Mouse (Mus musculus): ENCODE results near the gene Zbtb45. TPM values are rescaled to one million over a fixed set of nuclear protein-coding genes. Genes with fewer than 3 reads are reported as not detected.

Zbtb45 gene
- polyA plus RNA-seq (2015; fragmentation: Nextera tagmentation; extraction: Ambion mirVana), result 17.4 and 17.5 TPM in 2 replicates

DNA sequence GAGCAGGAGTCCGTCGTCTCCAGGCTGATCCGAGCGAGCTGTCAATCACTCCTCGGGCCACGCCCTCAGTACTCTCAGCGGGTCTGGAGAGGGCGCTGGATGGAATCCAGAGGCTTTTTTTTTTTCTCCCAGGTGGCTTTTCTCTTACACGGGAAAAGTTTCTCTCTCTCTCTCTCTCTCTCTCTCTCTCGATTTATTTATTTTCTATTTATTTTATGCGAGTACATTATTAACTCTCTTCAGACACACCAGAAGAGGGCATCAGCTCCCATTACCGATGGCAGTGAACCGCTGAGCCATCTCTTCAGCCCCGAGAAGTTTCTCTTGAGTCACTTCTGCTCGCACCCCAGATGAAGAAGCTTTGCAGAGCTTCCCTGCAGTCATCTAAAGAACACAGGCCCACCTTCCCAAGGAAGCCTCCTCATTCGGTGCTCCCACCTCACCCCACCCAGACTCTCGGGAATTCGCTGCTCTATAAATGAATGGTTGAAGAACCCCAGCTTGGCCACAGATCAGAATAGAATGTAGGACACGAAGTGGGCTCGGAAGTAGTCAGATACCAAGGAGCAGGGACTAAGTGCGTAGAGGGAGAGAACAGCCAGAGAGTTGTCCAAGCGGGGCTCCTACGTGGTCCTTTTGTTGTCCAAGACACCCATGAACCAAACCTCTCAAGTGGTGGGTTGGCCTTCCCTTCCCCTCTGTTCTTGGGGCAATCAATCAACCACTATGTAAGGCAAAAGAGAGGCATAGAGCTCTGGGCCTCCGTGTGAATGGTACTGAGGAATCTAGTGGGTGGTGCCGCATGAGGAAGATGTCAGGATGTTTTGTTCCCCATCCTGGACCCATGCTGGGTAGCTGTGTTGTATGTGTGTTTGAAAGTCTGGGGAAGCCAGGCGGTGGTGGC, at the start of gene Zbtb45:
TSS of gene Zbtb45 (minus strand) at position 30 of the 904 bp plus-strand sequence.
- WGBS, result 15% methylated on average over 26 of the region's 26 CpGs
- H3K9ac ChIP-seq (ENCODE audit: low read depth, low read length), result peak within 1 kb of the TSS; percentile 82
- H3K36me3 ChIP-seq (ENCODE audit: insufficient read depth, low read length), result peaks cover 15% of the 10 kb centered on the region; the same call in 1 of the 2 replicates
- peak within 1 kb of the TSS; percentile 79 for H3K4me2 ChIP-seq (ENCODE audit: low read length)
- H3K9me3 ChIP-seq (replicated peaks; ENCODE audit: low read length), result no peaks in the 10 kb centered on the region
- H3K27ac ChIP-seq, result peak within 1 kb of the TSS; percentile 93
- DNase-seq (ENCODE audit: low spot score) (peak; percentile 29), ATAC-seq (replicated peaks; ENCODE audit: low FRiP score, low read depth) (no peak)
- no peaks in the 10 kb centered on the region for H3K27me3 ChIP-seq (ENCODE audit: insufficient read depth, low read length)
- peak within 1 kb of the TSS; percentile 67 for H3K4me3 ChIP-seq (replicated peaks; ENCODE audit: low read depth, low read length)
- peaks cover 11% of the 10 kb centered on the region; the same call in 1 of the 2 replicates for H3K4me1 ChIP-seq (replicated peaks; ENCODE audit: insufficient read depth, low read length)
- no peak; the same call in 1 of the 2 replicates for TF ChIP-seq CTCF (IDR thresholded peaks at IDR 0.05; ENCODE audit: low read depth)

- Histone ChIP-seq H3K27me3 (ENCODE audit: insufficient read depth, low read length) (no peaks in the 10 kb centered on the region), H3K9ac (ENCODE audit: low read depth, low read length) (no peak overlapping the region), H3K9me3 (replicated peaks; ENCODE audit: low read length) (no peaks in the 10 kb centered on the region), H3K4me1 (replicated peaks; ENCODE audit: insufficient read depth, low read length) (no peaks in the 10 kb centered on the region), H3K4me2 (ENCODE audit: low read length) (no peak overlapping the region), H3K27ac (no peak overlapping the region), H3K36me3 (ENCODE audit: insufficient read depth, low read length) (no peaks in the 10 kb centered on the region), H3K4me3 (replicated peaks; ENCODE audit: low read depth, low read length) (no peak overlapping the region)
- no peak for ATAC-seq (replicated peaks; ENCODE audit: low FRiP score, low read depth)
- DNase-seq (ENCODE audit: low spot score), result no peak
- no peak for TF ChIP-seq CTCF (IDR thresholded peaks at IDR 0.05; ENCODE audit: low read depth)
- WGBS, result 90% methylated on average over 9 of the region's 9 CpGs
Measured at GRCm38 (mm10) chr7:13059536-13059935, 49.7 kb upstream of the Zbtb45 start.

DNA sequence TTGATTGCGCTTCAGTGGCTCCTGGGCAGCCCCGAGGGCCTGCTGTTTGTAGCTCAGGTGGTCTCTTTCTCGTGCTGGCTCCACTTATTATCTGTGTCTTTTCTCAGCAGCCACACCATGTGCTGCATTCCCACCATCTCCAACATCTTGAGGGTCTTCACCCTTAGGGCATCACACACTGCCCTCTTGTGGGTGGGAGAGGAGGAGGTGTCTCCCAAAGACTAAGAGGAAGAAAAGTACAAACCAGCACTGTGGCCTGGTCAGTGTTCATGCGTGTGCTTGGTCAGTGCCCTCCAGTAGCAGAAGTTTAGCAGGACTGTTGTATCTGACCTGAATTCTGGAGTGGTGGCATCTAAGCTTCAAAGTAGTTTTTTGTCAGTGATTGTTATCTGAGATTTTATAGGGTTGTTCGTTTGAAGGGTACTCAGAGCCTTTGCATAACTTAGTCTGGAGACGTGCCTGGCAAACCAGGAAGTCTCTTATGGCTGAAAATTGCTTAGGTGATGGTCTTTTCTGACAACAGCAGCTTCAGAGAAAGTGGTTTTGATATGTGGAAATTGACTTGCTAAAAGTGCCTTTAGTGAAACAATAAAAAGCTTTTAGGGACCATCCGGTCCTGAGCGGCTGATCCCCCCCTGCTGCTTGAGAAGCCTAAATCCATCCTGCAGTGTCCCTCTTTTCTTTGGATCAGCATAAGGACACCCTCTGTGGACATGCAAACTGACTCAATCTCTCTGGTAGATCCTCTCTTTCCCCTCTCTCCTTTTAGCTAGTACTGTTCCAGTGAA, 47.3 kb upstream of the Zbtb45 start:
- Histone ChIP-seq H3K27ac (no peak overlapping the region), H3K4me3 (replicated peaks; ENCODE audit: low read depth, low read length) (no peak overlapping the region), H3K36me3 (ENCODE audit: insufficient read depth, low read length) (no peaks in the 10 kb centered on the region), H3K4me2 (ENCODE audit: low read length) (no peak overlapping the region), H3K27me3 (ENCODE audit: insufficient read depth, low read length) (no peaks in the 10 kb centered on the region), H3K9me3 (replicated peaks; ENCODE audit: low read length) (no peaks in the 10 kb centered on the region), H3K4me1 (replicated peaks; ENCODE audit: insufficient read depth, low read length) (no peaks in the 10 kb centered on the region), H3K9ac (ENCODE audit: low read depth, low read length) (no peak overlapping the region)
- TF ChIP-seq CTCF (IDR thresholded peaks at IDR 0.05; ENCODE audit: low read depth), result peak; percentile 49
- WGBS, result 50% methylated on average over 8 of the region's 8 CpGs
- ATAC-seq (replicated peaks; ENCODE audit: low FRiP score, low read depth) (no peak), DNase-seq (ENCODE audit: low spot score) (no peak)

DNA sequence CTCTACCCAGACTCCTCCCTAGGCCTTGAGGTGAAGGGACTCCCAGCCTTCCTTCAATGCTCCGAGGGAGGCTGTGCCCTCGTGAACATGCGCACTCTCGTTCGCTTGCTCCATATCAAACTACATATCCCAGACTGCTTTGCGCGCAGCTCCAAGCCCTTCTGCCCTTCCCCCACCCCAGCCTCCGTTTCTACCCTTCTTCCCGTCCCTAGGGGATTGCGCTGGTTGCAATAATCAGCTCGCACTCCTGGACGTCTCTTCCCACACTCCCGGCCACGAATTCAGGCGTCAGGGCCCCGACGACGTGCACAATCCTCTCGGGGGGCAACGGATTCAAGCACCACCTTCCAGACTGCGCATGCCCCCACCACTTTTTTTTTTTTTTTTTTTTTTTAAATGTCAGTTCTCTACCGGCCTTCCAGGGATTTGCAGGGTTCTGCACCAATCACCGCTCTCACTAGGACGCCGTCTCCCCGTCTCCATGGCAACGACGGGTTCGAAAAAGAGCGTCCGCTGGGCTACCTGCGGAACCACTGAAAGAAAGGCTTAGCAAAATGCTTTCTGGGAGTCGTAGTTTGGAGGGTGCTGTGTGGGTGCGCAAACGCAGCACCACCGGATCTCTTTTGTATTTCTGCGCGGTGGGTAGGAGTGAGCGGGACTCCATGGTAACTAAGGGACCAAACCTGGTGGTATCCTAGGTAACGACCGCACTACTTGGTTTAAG, 44.6 kb upstream of the Zbtb45 start, which contains the start of gene Mzf1:
TSS of gene Mzf1 (minus strand) at position 478 of the 724 bp plus-strand sequence.
- H3K27ac ChIP-seq, result peak within 1 kb of the TSS; percentile 47; the same call in 1 of the 2 replicates
- no peak for TF ChIP-seq CTCF (IDR thresholded peaks at IDR 0.05; ENCODE audit: low read depth)
- DNase-seq (ENCODE audit: low spot score), result peak; percentile 96
- H3K9ac ChIP-seq (ENCODE audit: low read depth, low read length), result peak within 1 kb of the TSS; percentile 60
- H3K4me3 ChIP-seq (replicated peaks; ENCODE audit: low read depth, low read length), result peak within 1 kb of the TSS; percentile 71
- H3K4me2 ChIP-seq (ENCODE audit: low read length), result peak within 1 kb of the TSS; percentile 69
- under 1% methylated on average over 41 of the region's 41 CpGs for WGBS
- H3K36me3 ChIP-seq (ENCODE audit: insufficient read depth, low read length), result no peaks in the 10 kb centered on the region
- H3K9me3 ChIP-seq (replicated peaks; ENCODE audit: low read length), result no peaks in the 10 kb centered on the region
- H3K27me3 ChIP-seq (ENCODE audit: insufficient read depth, low read length), result no peaks in the 10 kb centered on the region
- no peaks in the 10 kb centered on the region for H3K4me1 ChIP-seq (replicated peaks; ENCODE audit: insufficient read depth, low read length)
- ATAC-seq (replicated peaks; ENCODE audit: low FRiP score, low read depth), result peak; percentile 94

- Histone ChIP-seq H3K4me3 (replicated peaks; ENCODE audit: low read depth, low read length) (peak overlapping the region; percentile 71), H3K9ac (ENCODE audit: low read depth, low read length) (peak overlapping the region; percentile 60), H3K27me3 (ENCODE audit: insufficient read depth, low read length) (no peaks in the 10 kb centered on the region), H3K27ac (peak overlapping the region; percentile 47; the same call in 1 of the 2 replicates), H3K4me1 (replicated peaks; ENCODE audit: insufficient read depth, low read length) (no peaks in the 10 kb centered on the region), H3K36me3 (ENCODE audit: insufficient read depth, low read length) (no peaks in the 10 kb centered on the region), H3K4me2 (ENCODE audit: low read length) (peak overlapping the region; percentile 69), H3K9me3 (replicated peaks; ENCODE audit: low read length) (no peaks in the 10 kb centered on the region)
- ATAC-seq (replicated peaks; ENCODE audit: low FRiP score, low read depth), result no peak
- TF ChIP-seq CTCF (IDR thresholded peaks at IDR 0.05; ENCODE audit: low read depth), result no peak
- DNase-seq (ENCODE audit: low spot score), result no peak
- WGBS, result under 1% methylated on average over 15 of the region's 15 CpGs
Measured at GRCm38 (mm10) chr7:13053961-13054286, 44.1 kb upstream of the Zbtb45 start.

Measured in kidney, postnatal 0 days (tissue).